Mouse (Mus musculus): ENCODE measurements around the gene Map3k21. TPM values are rescaled to one million over a fixed set of nuclear protein-coding genes. Genes with fewer than 3 reads are reported as not detected.

The Map3k21 gene
- polyA plus RNA-seq (2014; fragmentation: Nextera tagmentation; extraction: Ambion mirVana) = 0.38 and 0.64 TPM in 2 replicates

GRCm38 (mm10) chr8:125910365-125911228, at the start of gene Map3k21:
TSS of gene Map3k21 (plus strand) at chr8:125910450.
- ATAC-seq (ENCODE audit: low read depth) = peak; percentile 28
- Histone ChIP-seq H3K4me2 (ENCODE audit: low read depth, low read length) (peak within 1 kb of the TSS; percentile 99), H3K27ac (replicated peaks; ENCODE audit: low read depth, low read length) (no peak within 1 kb of the TSS), H3K27me3 (replicated peaks; ENCODE audit: control insufficient read depth, insufficient read depth, low read length) (peaks cover 55% of the 10 kb centered on the region), H3K4me3 (ENCODE audit: low read depth, low read length) (peak within 1 kb of the TSS; percentile 57), H3K9ac (ENCODE audit: low read depth, low read length) (peak within 1 kb of the TSS; percentile 54), H3K4me1 (ENCODE audit: control insufficient read depth, insufficient read depth, low read length) (peaks cover 4% of the 10 kb centered on the region; the same call in 1 of the 2 replicates), H3K9me3 (ENCODE audit: control insufficient read depth, low read length) (no peaks in the 10 kb centered on the region), H3K36me3 (ENCODE audit: control insufficient read depth, insufficient read depth, low read length) (no peaks in the 10 kb centered on the region)
- no peak for DNase-seq (ENCODE audit: low spot score)
- 0% methylated on average over 47 of the region's 93 CpGs for WGBS

GRCm38 (mm10) chr8:125866125-125866524, 44.1 kb upstream of the Map3k21 start:
- H3K4me1 ChIP-seq (ENCODE audit: control insufficient read depth, insufficient read depth, low read length) = peaks cover 8% of the 10 kb centered on the region; the same call in 1 of the 2 replicates
- no peaks in the 10 kb centered on the region for H3K36me3 ChIP-seq (ENCODE audit: control insufficient read depth, insufficient read depth, low read length)
- H3K27me3 ChIP-seq (replicated peaks; ENCODE audit: control insufficient read depth, insufficient read depth, low read length) = 0 out of 2 replicates have a peak, but pooled peaks cover 3% of the 10 kb centered on the region
- H3K4me2 ChIP-seq (ENCODE audit: low read depth, low read length) = no peak overlapping the region
- no peak for ATAC-seq (ENCODE audit: low read depth)
- no peak overlapping the region for H3K4me3 ChIP-seq (ENCODE audit: low read depth, low read length)
- DNase-seq (ENCODE audit: low spot score) = no peak
- WGBS = 75% methylated on average over 12 of the region's 12 CpGs
- H3K27ac ChIP-seq (replicated peaks; ENCODE audit: low read depth, low read length) = no peak overlapping the region
- H3K9me3 ChIP-seq (ENCODE audit: control insufficient read depth, low read length) = no peaks in the 10 kb centered on the region
- no peak overlapping the region for H3K9ac ChIP-seq (ENCODE audit: low read depth, low read length)

GRCm38 (mm10) chr8:125868552-125868951, 41.7 kb upstream of the Map3k21 start:
- ATAC-seq (ENCODE audit: low read depth) = no peak
- Histone ChIP-seq H3K4me2 (ENCODE audit: low read depth, low read length) (no peak overlapping the region), H3K9me3 (ENCODE audit: control insufficient read depth, low read length) (no peaks in the 10 kb centered on the region), H3K36me3 (ENCODE audit: control insufficient read depth, insufficient read depth, low read length) (no peaks in the 10 kb centered on the region), H3K4me3 (ENCODE audit: low read depth, low read length) (no peak overlapping the region), H3K9ac (ENCODE audit: low read depth, low read length) (no peak overlapping the region), H3K27me3 (replicated peaks; ENCODE audit: control insufficient read depth, insufficient read depth, low read length) (0 out of 2 replicates have a peak, but pooled peaks cover 3% of the 10 kb centered on the region), H3K4me1 (ENCODE audit: control insufficient read depth, insufficient read depth, low read length) (peaks cover 12% of the 10 kb centered on the region; the same call in 1 of the 2 replicates), H3K27ac (replicated peaks; ENCODE audit: low read depth, low read length) (no peak overlapping the region)
- DNase-seq (ENCODE audit: low spot score) = no peak
- WGBS = 75% methylated on average over 7 of the region's 7 CpGs

GRCm38 (mm10) chr8:125869739-125870138, 40.5 kb upstream of the Map3k21 start:
- Histone ChIP-seq H3K27me3 (replicated peaks; ENCODE audit: control insufficient read depth, insufficient read depth, low read length) (0 out of 2 replicates have a peak, but pooled peaks cover 3% of the 10 kb centered on the region), H3K9ac (ENCODE audit: low read depth, low read length) (no peak overlapping the region), H3K27ac (replicated peaks; ENCODE audit: low read depth, low read length) (no peak overlapping the region), H3K36me3 (ENCODE audit: control insufficient read depth, insufficient read depth, low read length) (no peaks in the 10 kb centered on the region), H3K4me3 (ENCODE audit: low read depth, low read length) (no peak overlapping the region), H3K9me3 (ENCODE audit: control insufficient read depth, low read length) (no peaks in the 10 kb centered on the region), H3K4me2 (ENCODE audit: low read depth, low read length) (no peak overlapping the region), H3K4me1 (ENCODE audit: control insufficient read depth, insufficient read depth, low read length) (peaks cover 12% of the 10 kb centered on the region; the same call in 1 of the 2 replicates)
- DNase-seq (ENCODE audit: low spot score) = no peak
- 88% methylated on average over 3 of the region's 3 CpGs for WGBS
- ATAC-seq (ENCODE audit: low read depth) = no peak

GRCm38 (mm10) chr8:125870179-125870702, 40.0 kb upstream of the Map3k21 start:
- ATAC-seq (ENCODE audit: low read depth) = no peak

GRCm38 (mm10) chr8:125870821-125871321, 39.4 kb upstream of the Map3k21 start:
- peak; percentile 70 for ATAC-seq (ENCODE audit: low read depth)
- WGBS = 1% methylated on average over 7 of the region's 7 CpGs
- no peak overlapping the region for H3K4me3 ChIP-seq (ENCODE audit: low read depth, low read length)
- no peak overlapping the region for H3K27ac ChIP-seq (replicated peaks; ENCODE audit: low read depth, low read length)
- no peaks in the 10 kb centered on the region for H3K36me3 ChIP-seq (ENCODE audit: control insufficient read depth, insufficient read depth, low read length)
- H3K4me2 ChIP-seq (ENCODE audit: low read depth, low read length) = peak overlapping the region; percentile 26; the same call in 1 of the 2 replicates
- H3K4me1 ChIP-seq (ENCODE audit: control insufficient read depth, insufficient read depth, low read length) = peaks cover 12% of the 10 kb centered on the region; the same call in 1 of the 2 replicates
- no peaks in the 10 kb centered on the region for H3K9me3 ChIP-seq (ENCODE audit: control insufficient read depth, low read length)
- DNase-seq (ENCODE audit: low spot score) = peak; percentile 77
- H3K9ac ChIP-seq (ENCODE audit: low read depth, low read length) = peak overlapping the region; percentile 3; the same call in 1 of the 2 replicates
- 0 out of 2 replicates have a peak, but pooled peaks cover 3% of the 10 kb centered on the region for H3K27me3 ChIP-seq (replicated peaks; ENCODE audit: control insufficient read depth, insufficient read depth, low read length)

More at GRCm38 (mm10) chr8:125870179-125870702, 40.0 kb upstream of the Map3k21 start:
- Histone ChIP-seq H3K4me3 (ENCODE audit: low read depth, low read length) (no peak overlapping the region), H3K9ac (ENCODE audit: low read depth, low read length) (no peak overlapping the region; the same call in 1 of the 2 replicates), H3K27ac (replicated peaks; ENCODE audit: low read depth, low read length) (no peak overlapping the region), H3K27me3 (replicated peaks; ENCODE audit: control insufficient read depth, insufficient read depth, low read length) (0 out of 2 replicates have a peak, but pooled peaks cover 3% of the 10 kb centered on the region), H3K4me1 (ENCODE audit: control insufficient read depth, insufficient read depth, low read length) (peaks cover 12% of the 10 kb centered on the region; the same call in 1 of the 2 replicates), H3K9me3 (ENCODE audit: control insufficient read depth, low read length) (no peaks in the 10 kb centered on the region), H3K36me3 (ENCODE audit: control insufficient read depth, insufficient read depth, low read length) (no peaks in the 10 kb centered on the region), H3K4me2 (ENCODE audit: low read depth, low read length) (no peak overlapping the region)
- DNase-seq (ENCODE audit: low spot score) = no peak
- 44% methylated on average over 6 of the region's 6 CpGs for WGBS

GRCm38 (mm10) chr8:125872501-125873249, 37.6 kb upstream of the Map3k21 start:
- 0 out of 2 replicates have a peak, but pooled peaks cover 3% of the 10 kb centered on the region for H3K27me3 ChIP-seq (replicated peaks; ENCODE audit: control insufficient read depth, insufficient read depth, low read length)
- H3K9me3 ChIP-seq (ENCODE audit: control insufficient read depth, low read length) = no peaks in the 10 kb centered on the region
- no peak overlapping the region for H3K9ac ChIP-seq (ENCODE audit: low read depth, low read length)
- no peak overlapping the region; the same call in 1 of the 2 replicates for H3K27ac ChIP-seq (replicated peaks; ENCODE audit: low read depth, low read length)
- no peaks in the 10 kb centered on the region for H3K36me3 ChIP-seq (ENCODE audit: control insufficient read depth, insufficient read depth, low read length)
- H3K4me3 ChIP-seq (ENCODE audit: low read depth, low read length) = no peak overlapping the region
- peaks cover 12% of the 10 kb centered on the region; the same call in 1 of the 2 replicates for H3K4me1 ChIP-seq (ENCODE audit: control insufficient read depth, insufficient read depth, low read length)
- 42% methylated on average over 9 of the region's 9 CpGs for WGBS
- peak; percentile 67 for DNase-seq (ENCODE audit: low spot score)
- peak; percentile 49; the same call in 1 of the 2 replicates for ATAC-seq (ENCODE audit: low read depth)
- H3K4me2 ChIP-seq (ENCODE audit: low read depth, low read length) = no peak overlapping the region

- no peak overlapping the region for H3K9ac ChIP-seq (ENCODE audit: low read depth, low read length)
- ATAC-seq (ENCODE audit: low read depth) = no peak
- WGBS = 71% methylated on average over 2 of the region's 2 CpGs
- H3K36me3 ChIP-seq (ENCODE audit: control insufficient read depth, insufficient read depth, low read length) = no peaks in the 10 kb centered on the region
- DNase-seq (ENCODE audit: low spot score) = no peak
- no peak overlapping the region for H3K4me3 ChIP-seq (ENCODE audit: low read depth, low read length)
- H3K27ac ChIP-seq (replicated peaks; ENCODE audit: low read depth, low read length) = no peak overlapping the region
- H3K9me3 ChIP-seq (ENCODE audit: control insufficient read depth, low read length) = no peaks in the 10 kb centered on the region
- peaks cover 12% of the 10 kb centered on the region; the same call in 1 of the 2 replicates for H3K4me1 ChIP-seq (ENCODE audit: control insufficient read depth, insufficient read depth, low read length)
- no peak overlapping the region for H3K4me2 ChIP-seq (ENCODE audit: low read depth, low read length)
- H3K27me3 ChIP-seq (replicated peaks; ENCODE audit: control insufficient read depth, insufficient read depth, low read length) = 0 out of 2 replicates have a peak, but pooled peaks cover 3% of the 10 kb centered on the region
These were observed 37.1 kb upstream of the Map3k21 start for GRCm38 (mm10) chr8:125873250-125873534.
